Mouse (Mus musculus) heart, embryonic 13.5 days (tissue): ENCODE results near the gene Rgcc. TPM values are rescaled to one million over a fixed set of nuclear protein-coding genes. Genes with fewer than 3 reads are reported as not detected.

Experiments used
- ATAC-seq: fragments of 200-750 bp; cut with Nextera tagmentation; 2 replicates; pipeline ENCODE4 v1.8.0; 2017; ENCODE audit warnings: moderate TSS enrichment; ENCODE audit not compliant: insufficient number of reproducible peaks, low FRiP score, low TSS enrichment; ENCODE audit errors: extremely low read depth
- H3K27ac ChIP-seq: fragments of 300-500 bp; sonication (generic); replicated peaks from 2 replicates; pipeline ENCODE4 v1.5.1; 2015; ENCODE audit warnings: moderate library complexity, mild to moderate bottlenecking, inconsistent platforms
- H3K27me3 ChIP-seq: fragments of 300-500 bp; sonication (generic); replicated peaks from 2 replicates; pipeline ENCODE4 v1.6.1; 2015; ENCODE audit warnings: mild to moderate bottlenecking, inconsistent platforms
- H3K36me3 ChIP-seq: fragments of 300-500 bp; sonication (generic); 2 replicates; pipeline ENCODE4 v1.6.1; 2015; ENCODE audit warnings: mild to moderate bottlenecking, inconsistent platforms
- H3K4me1 ChIP-seq: fragments of 300-500 bp; sonication (generic); 2 replicates; pipeline ENCODE4 v1.6.1; 2015; ENCODE audit warnings: inconsistent platforms
- H3K4me2 ChIP-seq: fragments of 300-500 bp; sonication (generic); 2 replicates; pipeline ENCODE4 v1.6.1; 2015; ENCODE audit warnings: inconsistent platforms, mild to moderate bottlenecking, moderate library complexity
- H3K4me3 ChIP-seq: fragments of 300-500 bp; sonication (generic); 2 replicates; pipeline ENCODE4 v1.5.1; 2015; ENCODE audit warnings: moderate library complexity, mild to moderate bottlenecking, inconsistent platforms
- H3K9ac ChIP-seq: fragments of 300-500 bp; sonication (generic); 2 replicates; pipeline ENCODE4 v1.6.1; 2015; ENCODE audit warnings: inconsistent platforms, mild to moderate bottlenecking, moderate library complexity
- H3K9me3 ChIP-seq: fragments of 300-500 bp; sonication (generic); 2 replicates; pipeline ENCODE4 v1.6.1; 2016; ENCODE audit warnings: inconsistent platforms
- WGBS: fragments of 180-500 bp; shearing (Covaris S2); methylation state at CpG from one replicate; pipeline ENCODE4 v1.1.7; 2015; ENCODE audit warnings: mixed read lengths; 5-methylcytosine and 5-hydroxymethylcytosine counted together
- polyA plus RNA-seq: library from polyadenylated mRNA; unstranded; fragments of >200 nt; fragmentation: Nextera tagmentation; extraction: Ambion mirVana; gene quantifications from 2 replicates; pipeline ENCODE4 v1.2.1, GENCODE M21; 2015

Gene Rgcc
- 12.6 and 22.5 TPM in 2 replicates for polyA plus RNA-seq

DNA sequence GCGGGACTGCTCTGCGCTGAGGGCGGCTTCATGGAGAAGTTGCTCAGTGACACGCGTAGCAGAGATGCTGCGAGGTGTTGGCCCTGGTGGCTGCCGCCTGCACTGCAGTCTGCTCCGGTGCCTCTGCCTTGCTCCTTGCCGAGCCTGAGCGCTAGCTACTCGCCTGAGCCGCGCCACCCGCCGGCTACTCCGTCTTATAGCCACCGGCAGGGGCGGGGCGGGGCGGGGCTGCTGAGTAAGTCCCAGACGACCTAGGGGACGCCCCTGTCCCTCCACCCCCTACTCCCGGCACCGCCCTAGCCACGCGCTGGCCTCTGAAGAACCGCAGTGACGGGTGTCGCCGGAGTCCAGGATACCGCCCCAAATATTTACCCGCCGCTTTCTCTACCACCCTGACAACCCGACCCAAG is at the start of gene Rgcc:
Gene Rgcc, minus strand, starts transcription at position 180 of the 410 bp plus-strand sequence.
- peak within 1 kb of the TSS; percentile 81 for H3K9ac ChIP-seq
- peaks cover 22% of the 10 kb centered on the region for H3K4me1 ChIP-seq
- peak within 1 kb of the TSS; percentile 59 for H3K4me3 ChIP-seq
- H3K27ac ChIP-seq, result no peak within 1 kb of the TSS
- H3K27me3 ChIP-seq, result peaks cover 36% of the 10 kb centered on the region
- H3K9me3 ChIP-seq, result no peaks in the 10 kb centered on the region
- H3K36me3 ChIP-seq, result no peaks in the 10 kb centered on the region
- H3K4me2 ChIP-seq, result peak within 1 kb of the TSS; percentile 96
- ATAC-seq, result peak; percentile 94
- under 1% methylated on average over 34 of the region's 34 CpGs for WGBS

DNA sequence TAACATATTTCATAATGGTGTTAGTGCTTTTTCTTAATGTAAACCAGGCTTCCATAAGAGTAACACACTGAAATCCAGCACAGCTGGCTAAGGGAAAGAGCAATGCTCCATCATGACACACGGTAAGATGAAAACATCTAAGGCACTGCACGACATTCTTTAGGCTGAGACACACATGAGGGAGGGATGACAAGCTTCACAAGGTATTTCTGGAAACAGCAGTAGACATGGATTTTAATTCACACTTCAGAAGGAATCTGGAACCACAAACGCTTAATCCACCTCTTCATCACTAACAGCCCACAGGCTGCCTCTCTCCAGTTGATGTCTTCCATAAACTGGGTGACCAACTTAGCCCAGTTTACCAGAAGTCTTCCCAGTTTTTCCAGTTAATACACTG is 44.9 kb upstream of the Rgcc start:
- WGBS, result 46% methylated on average over 3 of the region's 3 CpGs
- H3K4me2 ChIP-seq, result no peak overlapping the region
- H3K9ac ChIP-seq, result no peak overlapping the region
- no peaks in the 10 kb centered on the region for H3K27me3 ChIP-seq
- H3K9me3 ChIP-seq, result peaks cover 4% of the 10 kb centered on the region
- peaks cover 5% of the 10 kb centered on the region; the same call in 1 of the 2 replicates for H3K4me1 ChIP-seq
- ATAC-seq, result no peak
- no peak overlapping the region for H3K4me3 ChIP-seq
- H3K27ac ChIP-seq, result no peak overlapping the region
- peaks cover 61% of the 10 kb centered on the region for H3K36me3 ChIP-seq

DNA sequence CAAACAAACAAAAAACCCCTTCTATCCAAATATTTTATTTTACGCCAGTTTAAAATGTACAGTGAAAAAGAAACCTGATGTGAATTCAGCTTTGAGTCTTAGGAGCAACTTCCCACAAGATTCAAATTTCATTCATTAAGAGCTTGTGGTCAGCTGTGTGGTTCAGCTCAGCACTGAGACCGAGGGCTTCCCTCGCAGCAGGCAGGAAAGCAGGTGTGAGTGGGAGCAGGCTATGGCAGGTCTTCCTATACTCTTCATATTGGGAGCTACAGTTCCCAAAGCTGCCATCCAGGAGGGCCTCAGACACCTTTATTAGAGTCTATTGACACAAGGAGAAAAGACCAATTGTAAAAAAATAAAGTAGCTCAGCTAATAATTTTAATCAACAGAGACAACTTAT is 34.2 kb upstream of the Rgcc start:
- no peak for ATAC-seq
- 89% methylated on average over 3 of the region's 3 CpGs for WGBS

DNA sequence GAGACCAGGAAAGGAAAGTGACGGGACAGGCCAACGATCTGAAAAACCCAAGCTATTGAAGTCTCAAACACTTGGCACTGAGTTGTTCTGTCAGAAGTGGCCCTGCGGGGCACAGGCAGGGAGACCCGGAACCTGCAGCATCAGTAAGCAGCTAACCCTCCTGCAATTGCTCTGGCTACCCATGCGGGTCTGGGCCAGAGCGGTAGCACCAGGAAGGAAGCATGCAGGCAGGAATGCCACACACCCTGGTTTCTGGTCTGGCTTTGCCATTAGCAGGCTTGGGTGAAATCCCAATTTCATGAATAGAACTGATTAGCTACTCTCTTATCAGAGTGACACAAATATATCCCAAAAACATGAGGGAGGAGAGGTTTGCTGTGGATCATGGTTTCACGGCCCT is 30.5 kb upstream of the Rgcc start:
- Histone ChIP-seq H3K9me3 (no peaks in the 10 kb centered on the region), H3K4me1 (peaks cover 24% of the 10 kb centered on the region), H3K4me2 (peak overlapping the region; percentile 61), H3K4me3 (no peak overlapping the region), H3K9ac (0 out of 2 replicates have a peak overlapping the region, but pooled peaks have one; percentile 19), H3K27me3 (no peaks in the 10 kb centered on the region), H3K27ac (peak overlapping the region; percentile 59), H3K36me3 (peaks cover 34% of the 10 kb centered on the region)
- 44% methylated on average over 7 of the region's 7 CpGs for WGBS
- ATAC-seq, result no peak

More for the DNA sequence above, 34.2 kb upstream of the Rgcc start:
- H3K9ac ChIP-seq, result no peak overlapping the region
- H3K27me3 ChIP-seq, result no peaks in the 10 kb centered on the region
- H3K4me3 ChIP-seq, result no peak overlapping the region
- no peak overlapping the region for H3K4me2 ChIP-seq
- no peak overlapping the region for H3K27ac ChIP-seq
- H3K36me3 ChIP-seq, result peaks cover 65% of the 10 kb centered on the region
- H3K9me3 ChIP-seq, result no peaks in the 10 kb centered on the region
- peaks cover 24% of the 10 kb centered on the region for H3K4me1 ChIP-seq

DNA sequence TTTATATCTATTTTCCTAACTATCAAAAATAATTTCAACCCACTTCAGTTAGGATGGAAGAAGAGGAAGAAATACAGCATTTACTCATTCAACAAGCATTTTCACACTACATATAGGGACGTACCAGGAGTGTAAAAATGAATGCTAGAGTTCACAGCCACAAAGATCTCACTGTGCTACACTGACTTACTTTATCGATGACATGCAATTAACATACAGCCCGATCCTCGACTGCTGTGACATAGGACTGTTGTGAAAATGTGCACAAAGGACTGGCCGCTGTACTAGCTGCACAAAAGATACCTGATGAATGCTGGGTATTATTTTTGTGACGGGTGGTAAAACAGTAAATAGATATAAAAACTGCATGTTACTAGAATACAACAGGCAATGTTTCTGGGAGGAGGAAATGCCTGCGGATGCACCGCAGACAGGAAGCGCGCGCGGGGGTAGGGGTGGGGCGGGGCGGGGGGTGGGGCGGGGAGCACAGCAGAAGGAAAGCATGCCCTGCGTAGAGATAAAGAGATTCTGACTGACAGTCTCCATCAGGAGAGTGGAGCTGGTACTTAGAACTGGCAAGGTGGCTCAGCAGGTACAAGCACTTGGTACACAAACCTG is 29.6 kb upstream of the Rgcc start:
- peak overlapping the region; percentile 59 for H3K27ac ChIP-seq
- H3K9me3 ChIP-seq, result no peaks in the 10 kb centered on the region
- H3K4me1 ChIP-seq, result peaks cover 24% of the 10 kb centered on the region

DNA sequence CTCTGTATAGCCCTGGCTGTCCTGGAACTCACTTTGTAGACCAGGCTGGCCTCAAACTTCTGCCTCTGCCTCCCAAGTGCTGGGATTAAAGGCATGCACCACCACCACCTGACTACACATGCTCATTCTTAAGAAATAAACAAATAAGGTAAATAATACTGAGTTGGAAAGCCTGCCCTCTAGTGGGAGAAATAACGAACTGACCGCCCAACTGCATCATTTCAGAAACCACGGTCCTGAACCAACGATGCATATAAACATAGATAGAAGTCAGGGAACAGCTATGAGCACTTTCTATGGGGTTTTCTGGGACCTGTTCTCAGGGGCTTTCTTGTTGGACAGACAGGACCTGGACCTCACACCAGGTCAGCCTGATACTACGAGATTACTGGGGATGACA is 25.6 kb upstream of the Rgcc start:
- no peak overlapping the region for H3K4me2 ChIP-seq
- 24% methylated on average over 5 of the region's 5 CpGs for WGBS
- H3K9ac ChIP-seq, result no peak overlapping the region
- no peaks in the 10 kb centered on the region for H3K27me3 ChIP-seq
- no peak overlapping the region for H3K4me3 ChIP-seq
- peaks cover 12% of the 10 kb centered on the region for H3K4me1 ChIP-seq
- ATAC-seq, result no peak
- H3K9me3 ChIP-seq, result no peaks in the 10 kb centered on the region
- no peak overlapping the region for H3K27ac ChIP-seq
- H3K36me3 ChIP-seq, result no peaks in the 10 kb centered on the region

More for the DNA sequence above, 29.6 kb upstream of the Rgcc start:
- WGBS, result 48% methylated on average over 16 of the region's 16 CpGs
- no peak for ATAC-seq
- Histone ChIP-seq H3K36me3 (peaks cover 25% of the 10 kb centered on the region), H3K4me2 (peak overlapping the region; percentile 61), H3K9ac (peak overlapping the region; percentile 52; the same call in 1 of the 2 replicates), H3K27me3 (no peaks in the 10 kb centered on the region), H3K4me3 (peak overlapping the region; percentile 22)

DNA sequence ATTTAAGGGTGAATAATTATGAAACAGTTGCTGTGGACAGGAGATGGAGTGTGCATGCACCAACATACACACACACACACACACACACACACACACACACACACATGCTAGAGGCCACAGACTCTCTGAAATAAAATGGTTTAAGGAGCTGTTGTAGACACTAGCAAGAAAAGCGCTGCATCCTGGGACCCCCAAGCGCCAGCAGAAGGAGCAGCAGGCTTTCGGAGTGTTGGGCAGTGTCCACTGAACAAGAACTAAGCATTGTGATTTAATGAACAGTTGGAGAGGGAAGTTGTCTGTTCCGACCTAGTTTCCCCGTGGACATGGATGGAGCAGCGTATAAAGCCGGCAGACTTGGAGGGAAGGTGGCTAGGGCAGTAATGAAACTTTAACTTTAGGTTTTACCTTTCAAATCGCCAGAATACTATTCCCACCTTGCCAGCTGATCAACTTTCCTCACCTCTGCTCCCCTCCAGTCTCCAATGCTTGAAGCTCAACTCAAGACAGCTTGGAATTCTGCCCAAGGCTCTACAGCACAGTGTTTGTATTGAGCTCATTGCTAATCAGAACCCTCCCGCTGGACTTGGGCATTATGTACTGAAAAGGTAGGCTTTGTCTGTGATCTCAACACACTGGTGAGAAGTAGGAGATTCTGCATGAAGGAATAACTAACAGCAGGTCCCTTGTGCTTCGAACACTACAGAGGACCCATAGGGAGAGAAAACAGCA is 22.8 kb upstream of the Rgcc start:
- H3K27ac ChIP-seq, result no peak overlapping the region
- 81% methylated on average over 10 of the region's 10 CpGs for WGBS
- peaks cover 4% of the 10 kb centered on the region; the same call in 1 of the 2 replicates for H3K4me1 ChIP-seq
- no peak for ATAC-seq
- H3K4me2 ChIP-seq, result no peak overlapping the region
- H3K27me3 ChIP-seq, result no peaks in the 10 kb centered on the region
- no peak overlapping the region for H3K9ac ChIP-seq
- H3K9me3 ChIP-seq, result no peaks in the 10 kb centered on the region
- no peaks in the 10 kb centered on the region for H3K36me3 ChIP-seq
- no peak overlapping the region for H3K4me3 ChIP-seq

DNA sequence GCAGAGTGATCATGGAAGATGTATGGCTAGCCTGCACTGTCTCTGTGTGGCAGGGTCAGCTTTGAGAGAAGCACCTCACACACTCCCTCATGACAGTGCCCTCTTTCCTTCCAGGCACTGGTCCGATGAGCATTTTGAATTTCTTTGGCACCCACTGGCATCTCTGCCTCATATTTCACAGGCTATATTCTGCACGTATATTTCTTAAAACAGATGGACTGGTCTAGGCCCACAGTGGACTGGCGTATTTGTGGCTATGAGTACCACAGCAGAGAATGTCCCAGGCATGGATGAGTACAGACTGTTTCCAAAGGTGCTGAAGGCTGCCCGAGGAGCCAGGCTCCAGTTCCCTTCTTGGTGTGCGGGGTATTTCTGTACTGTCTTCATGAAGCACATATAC is 20.4 kb upstream of the Rgcc start:
- Histone ChIP-seq H3K9me3 (no peaks in the 10 kb centered on the region), H3K27ac (no peak overlapping the region), H3K4me1 (peaks cover 4% of the 10 kb centered on the region; the same call in 1 of the 2 replicates), H3K4me2 (no peak overlapping the region), H3K27me3 (0 out of 2 replicates have a peak, but pooled peaks cover 4% of the 10 kb centered on the region), H3K36me3 (no peaks in the 10 kb centered on the region), H3K4me3 (no peak overlapping the region), H3K9ac (no peak overlapping the region)
- no peak for ATAC-seq
- 80% methylated on average over 5 of the region's 5 CpGs for WGBS

DNA sequence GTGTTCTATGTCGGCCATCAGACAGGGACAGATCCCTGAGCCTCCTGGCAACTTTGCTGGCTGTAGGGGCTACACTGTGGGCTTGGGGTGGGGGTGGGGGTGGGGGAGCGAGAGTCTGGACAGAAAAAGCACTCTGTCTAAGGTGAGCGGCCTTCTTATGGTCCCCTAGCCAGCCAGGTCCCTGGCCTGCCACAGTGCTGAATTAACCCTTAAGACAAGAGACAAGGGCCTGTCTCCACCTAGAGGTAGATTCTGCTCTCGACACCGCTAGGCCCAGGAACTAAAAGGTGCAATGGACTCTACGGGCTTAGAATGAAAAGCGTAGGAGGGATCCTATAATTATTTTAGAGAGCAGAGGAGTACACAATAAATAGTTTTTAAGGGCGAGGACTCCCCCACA is 19.7 kb upstream of the Rgcc start:
- peaks cover 4% of the 10 kb centered on the region; the same call in 1 of the 2 replicates for H3K4me1 ChIP-seq
- no peak overlapping the region; the same call in 1 of the 2 replicates for H3K4me2 ChIP-seq
- 0 out of 2 replicates have a peak, but pooled peaks cover 4% of the 10 kb centered on the region for H3K27me3 ChIP-seq
- H3K4me3 ChIP-seq, result no peak overlapping the region
- 20% methylated on average over 8 of the region's 8 CpGs for WGBS
- H3K27ac ChIP-seq, result no peak overlapping the region
- ATAC-seq, result no peak
- H3K36me3 ChIP-seq, result no peaks in the 10 kb centered on the region
- no peaks in the 10 kb centered on the region for H3K9me3 ChIP-seq
- H3K9ac ChIP-seq, result 0 out of 2 replicates have a peak overlapping the region, but pooled peaks have one; percentile 33

DNA sequence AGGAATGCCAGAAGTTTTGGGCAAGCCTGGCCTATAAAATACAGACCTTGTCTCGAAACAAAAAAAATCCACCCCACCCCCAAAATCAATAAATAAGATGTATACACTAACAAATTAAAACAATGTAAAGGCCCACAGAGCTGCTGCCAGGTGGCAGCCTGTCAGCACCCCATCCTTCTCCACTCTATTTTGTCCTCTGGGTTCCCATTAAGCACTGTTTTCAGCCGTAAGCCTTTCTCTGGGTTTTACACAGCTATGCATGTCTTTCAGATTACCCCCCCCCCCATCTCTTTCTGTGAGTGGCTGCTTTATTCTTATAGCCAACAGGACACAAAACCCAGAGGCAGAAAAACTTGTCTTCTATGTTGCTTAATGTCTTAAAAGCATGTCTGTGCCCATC is 16.2 kb upstream of the Rgcc start:
- H3K27me3 ChIP-seq, result 0 out of 2 replicates have a peak, but pooled peaks cover 6% of the 10 kb centered on the region
- no peaks in the 10 kb centered on the region for H3K9me3 ChIP-seq
- WGBS, result 71% methylated on average over 2 of the region's 2 CpGs
- no peak overlapping the region for H3K4me3 ChIP-seq
- H3K9ac ChIP-seq, result no peak overlapping the region
- no peak overlapping the region for H3K27ac ChIP-seq
- ATAC-seq, result no peak
- no peaks in the 10 kb centered on the region for H3K36me3 ChIP-seq
- H3K4me2 ChIP-seq, result no peak overlapping the region
- peaks cover 7% of the 10 kb centered on the region for H3K4me1 ChIP-seq

DNA sequence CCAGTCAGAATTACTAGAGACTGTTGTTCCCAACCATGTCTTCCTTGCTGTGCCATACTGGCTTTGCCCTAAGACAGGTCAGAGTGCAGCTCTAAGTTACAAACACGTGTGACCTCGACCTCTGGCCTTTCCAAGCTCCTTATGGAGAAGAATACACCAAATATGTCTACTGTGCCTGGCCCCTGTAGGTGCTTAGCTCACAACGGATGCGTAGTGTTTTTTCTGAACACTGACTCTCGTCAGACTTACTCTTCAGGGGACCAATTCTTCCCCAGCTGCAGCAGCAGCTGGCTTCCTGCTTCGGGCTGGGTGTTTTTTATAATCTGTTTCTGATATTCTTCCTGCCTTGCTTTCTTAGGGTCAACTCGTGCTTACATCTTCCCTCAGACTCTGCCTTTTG is 14.4 kb upstream of the Rgcc start:
- no peak for ATAC-seq
- no peak overlapping the region for H3K9ac ChIP-seq
- H3K4me1 ChIP-seq, result peaks cover 4% of the 10 kb centered on the region
- 57% methylated on average over 7 of the region's 7 CpGs for WGBS
- no peaks in the 10 kb centered on the region for H3K9me3 ChIP-seq
- H3K27ac ChIP-seq, result no peak overlapping the region
- H3K36me3 ChIP-seq, result no peaks in the 10 kb centered on the region
- H3K4me3 ChIP-seq, result no peak overlapping the region
- no peak overlapping the region for H3K4me2 ChIP-seq
- 0 out of 2 replicates have a peak, but pooled peaks cover 9% of the 10 kb centered on the region for H3K27me3 ChIP-seq
